Mouse (Mus musculus) stomach, postnatal 0 days (tissue): ENCODE data around the gene Ccdc130. TPM values are rescaled to one million over a fixed set of nuclear protein-coding genes. Genes with fewer than 3 reads are reported as not detected.
A peak's percentile ranks its signal among the peaks of the same experiment; 100 is the strongest.

Experiments
- ATAC-seq: fragments of 200-750 bp; cut with Nextera tagmentation; 2 replicates; pipeline ENCODE4 v1.8.0; 2017; ENCODE audit not compliant: low FRiP score, low TSS enrichment
- DNase-seq: peaks from one replicate; pipeline ENCODE4 v3.0.0-alpha.2; 2016; ENCODE audit warnings: low spot score
- H3K27ac ChIP-seq: fragments of 300-500 bp; sonication (generic); replicated peaks from 2 replicates; pipeline ENCODE4 v1.5.1; 2014; ENCODE audit warnings: mild to moderate bottlenecking, control low read depth
- H3K27me3 ChIP-seq: fragments of 300-500 bp; sonication (generic); 2 replicates; pipeline ENCODE4 v1.6.1; 2014; ENCODE audit warnings: low read length; ENCODE audit not compliant: control insufficient read depth, insufficient read depth
- H3K36me3 ChIP-seq: fragments of 300-500 bp; sonication (generic); 2 replicates; pipeline ENCODE4 v1.6.1; 2014; ENCODE audit warnings: low read length, mixed read lengths; ENCODE audit not compliant: control insufficient read depth, insufficient read depth
- H3K4me1 ChIP-seq: fragments of 300-500 bp; sonication (generic); replicated peaks from 2 replicates; pipeline ENCODE4 v1.6.1; 2014; ENCODE audit warnings: antibody characterized with exemption; ENCODE audit not compliant: control insufficient read depth, insufficient read depth
- H3K4me2 ChIP-seq: fragments of 300-500 bp; sonication (generic); replicated peaks from 2 replicates; pipeline ENCODE4 v1.6.1; 2014; ENCODE audit warnings: low read depth, mild to moderate bottlenecking, control low read depth, moderate library complexity
- H3K4me3 ChIP-seq: fragments of 300-500 bp; sonication (generic); 2 replicates; pipeline ENCODE4 v1.5.1; 2014; ENCODE audit warnings: low read depth, low read length, control low read depth
- H3K9ac ChIP-seq: fragments of 300-500 bp; sonication (generic); 2 replicates; pipeline ENCODE4 v1.6.1; 2014; ENCODE audit warnings: mild to moderate bottlenecking, low read length, control low read depth, mixed read lengths
- H3K9me3 ChIP-seq: fragments of 300-500 bp; sonication (generic); 2 replicates; pipeline ENCODE4 v1.6.1; 2016; ENCODE audit warnings: low read length; ENCODE audit not compliant: control insufficient read depth
- CTCF ChIP-seq: IDR thresholded peaks from 2 replicates; pipeline ENCODE4 v1.5.1; 2016; ENCODE audit warnings: antibody characterized with exemption, low read depth, mild to moderate bottlenecking, moderate library complexity
- EP300 ChIP-seq: optimal IDR thresholded peaks from 2 replicates; pipeline ENCODE3; 2016; ENCODE audit warnings: antibody characterized with exemption
- WGBS: fragments of 180-500 bp; shearing (Covaris S2); extraction: QIAGEN DNeasy Blood & Tissue Kit; methylation state at CpG from one replicate; pipeline ENCODE4 v1.1.7; 2014; 5-methylcytosine and 5-hydroxymethylcytosine counted together
- polyA plus RNA-seq: library from polyadenylated mRNA; unstranded; fragments of >200 nt; fragmentation: Nextera tagmentation; extraction: Ambion mirVana; gene quantifications from 2 replicates; pipeline ENCODE4 v1.2.1, GENCODE M21; 2015

The Ccdc130 gene
- polyA plus RNA-seq, 1 experiment from 2014 or later, result 10.4 TPM

- Histone ChIP-seq H3K4me3 (peak overlapping the region; percentile 84), H3K4me1 (0 out of 2 replicates have a peak, but pooled peaks cover 3% of the 10 kb centered on the region), H3K9me3 (no peaks in the 10 kb centered on the region), H3K9ac (peak overlapping the region; percentile 97), H3K27ac (peak overlapping the region; percentile 86), H3K4me2 (peak overlapping the region; percentile 92), H3K36me3 (no peaks in the 10 kb centered on the region; the same call in 1 of the 2 replicates), H3K27me3 (no peaks in the 10 kb centered on the region)
- TF ChIP-seq EP300 (no peak), CTCF (no peak)
- DNase-seq, result peak; percentile 31
- 0% methylated on average over 22 of the region's 30 CpGs for whole genome bisulfite sequencing
- no peak for ATAC-seq
These were observed 33.7 kb downstream of the Ccdc130 start for GRCm38 (mm10) chr8:84236410-84236997.

GRCm38 (mm10) chr8:84235746-84236409 lies 34.3 kb downstream of the Ccdc130 start:
- H3K9ac ChIP-seq, result peak overlapping the region; percentile 97
- H3K27ac ChIP-seq, result peak overlapping the region; percentile 86
- H3K36me3 ChIP-seq, result peaks cover 2% of the 10 kb centered on the region
- no peak for ATAC-seq
- 0 out of 2 replicates have a peak, but pooled peaks cover 3% of the 10 kb centered on the region for H3K4me1 ChIP-seq
- no peak for DNase-seq
- no peaks in the 10 kb centered on the region for H3K9me3 ChIP-seq
- H3K27me3 ChIP-seq, result no peaks in the 10 kb centered on the region
- H3K4me2 ChIP-seq, result peak overlapping the region; percentile 92
- 7% methylated on average over 10 of the region's 10 CpGs for WGBS
- H3K4me3 ChIP-seq, result peak overlapping the region; percentile 84
- TF ChIP-seq CTCF (no peak), EP300 (no peak)

- DNase-seq (no peak), ATAC-seq (no peak)
- Histone ChIP-seq H3K9ac (no peak overlapping the region), H3K27me3 (no peaks in the 10 kb centered on the region), H3K9me3 (no peaks in the 10 kb centered on the region), H3K4me1 (0 out of 2 replicates have a peak, but pooled peaks cover 3% of the 10 kb centered on the region), H3K27ac (no peak overlapping the region), H3K4me3 (no peak overlapping the region), H3K36me3 (peaks cover 14% of the 10 kb centered on the region), H3K4me2 (no peak overlapping the region)
- TF ChIP-seq EP300 (no peak), CTCF (no peak)
- WGBS, result 78% methylated on average over 2 of the region's 2 CpGs
These were observed 37.1 kb downstream of the Ccdc130 start for GRCm38 (mm10) chr8:84233055-84233454.

GRCm38 (mm10) chr8:84230735-84231134 lies 39.4 kb downstream of the Ccdc130 start:
- Histone ChIP-seq H3K9ac (no peak overlapping the region), H3K27me3 (no peaks in the 10 kb centered on the region), H3K27ac (no peak overlapping the region), H3K9me3 (no peaks in the 10 kb centered on the region), H3K4me1 (no peaks in the 10 kb centered on the region), H3K4me3 (no peak overlapping the region), H3K36me3 (peaks cover 31% of the 10 kb centered on the region), H3K4me2 (no peak overlapping the region)
- TF ChIP-seq EP300 (no peak), CTCF (peak; percentile 58)
- ATAC-seq (no peak), DNase-seq (no peak)
- 81% methylated on average over 17 of the region's 17 CpGs for WGBS

- TF ChIP-seq CTCF (no peak), EP300 (no peak)
- H3K9ac ChIP-seq, result no peak overlapping the region
- DNase-seq (peak; percentile 29), ATAC-seq (peak; percentile 47)
- 84% methylated on average over 21 of the region's 21 CpGs for whole genome bisulfite sequencing
- H3K4me3 ChIP-seq, result no peak overlapping the region
- no peaks in the 10 kb centered on the region for H3K27me3 ChIP-seq
- no peak overlapping the region for H3K27ac ChIP-seq
- no peaks in the 10 kb centered on the region for H3K9me3 ChIP-seq
- no peaks in the 10 kb centered on the region for H3K4me1 ChIP-seq
- peaks cover 50% of the 10 kb centered on the region for H3K36me3 ChIP-seq
- H3K4me2 ChIP-seq, result no peak overlapping the region
These were observed 46.7 kb downstream of the Ccdc130 start for GRCm38 (mm10) chr8:84223322-84224029.
